Mouse (Mus musculus) embryonic fibroblast, embryonic 13.5 days (primary cell): ENCODE measurements around the gene Rad51. TPM values are rescaled to one million over a fixed set of nuclear protein-coding genes. Genes with fewer than 3 reads are reported as not detected.
A peak's percentile ranks its signal among the peaks of the same experiment; 100 is the strongest.

Experiments
- H3K27ac ChIP-seq: 2 replicates; pipeline ENCODE4 v1.5.1; 2012; ENCODE audit warnings: low read length, control low read depth, inconsistent platforms; ENCODE audit not compliant: insufficient read depth
- H3K4me1 ChIP-seq: 2 replicates; pipeline ENCODE4 v1.6.1; 2011; ENCODE audit warnings: low read length; ENCODE audit not compliant: control insufficient read depth, insufficient read depth
- H3K4me3 ChIP-seq: 2 replicates; pipeline ENCODE4 v1.5.1; 2011; ENCODE audit warnings: mild to moderate bottlenecking, control low read depth, low read length; ENCODE audit not compliant: insufficient read depth
- CTCF ChIP-seq: IDR thresholded peaks from 2 replicates; pipeline ENCODE4 v1.5.1; 2011; ENCODE audit warnings: mild to moderate bottlenecking, control low read depth, low read length, moderate library complexity, borderline replicate concordance; ENCODE audit not compliant: insufficient read depth
- POLR2A ChIP-seq: IDR thresholded peaks from 2 replicates; pipeline ENCODE4 v1.6.1; 2011; ENCODE audit warnings: low read depth, mild to moderate bottlenecking, control low read depth, low read length, moderate library complexity
- polyA plus RNA-seq: library from polyadenylated mRNA; stranded (reverse); fragments of >200 nt; gene quantifications from 2 replicates; pipeline ENCODE4 v1.2.4, GENCODE M21; 2011; ENCODE audit warnings: low read depth; ENCODE audit not compliant: missing spikeins, insufficient read length

Rad51 gene
- 21.6 and 31.6 TPM in 2 replicates for polyA plus RNA-seq

- TF ChIP-seq POLR2A (peak; percentile 95), CTCF (no peak)
Observed at GRCm38 (mm10) chr2:119112438-119113112, at the start of gene Rad51. Rad51 (plus strand) TSS chr2:119112793.

GRCm38 (mm10) chr2:119072397-119072796 is 40.2 kb upstream of the Rad51 start:
- Histone ChIP-seq H3K4me1 (no peaks in the 10 kb centered on the region), H3K27ac (no peak overlapping the region), H3K4me3 (no peak overlapping the region)
- TF ChIP-seq POLR2A (no peak), CTCF (no peak)

More at GRCm38 (mm10) chr2:119112438-119113112, at the start of gene Rad51:
- peak within 1 kb of the TSS; percentile 46 for H3K4me3 ChIP-seq
- peak within 1 kb of the TSS; percentile 81 for H3K27ac ChIP-seq
- H3K4me1 ChIP-seq = peaks cover 3% of the 10 kb centered on the region; the same call in 1 of the 2 replicates

- H3K4me3 ChIP-seq = no peak overlapping the region
- H3K27ac ChIP-seq = no peak overlapping the region
- no peak for TF ChIP-seq POLR2A
- no peak for TF ChIP-seq CTCF
- H3K4me1 ChIP-seq = no peaks in the 10 kb centered on the region
Observed at GRCm38 (mm10) chr2:119086156-119086555, 26.4 kb upstream of the Rad51 start.

GRCm38 (mm10) chr2:119101552-119101951 is 11.0 kb upstream of the Rad51 start:
- Histone ChIP-seq H3K4me3 (no peak overlapping the region), H3K27ac (no peak overlapping the region), H3K4me1 (peaks cover 2% of the 10 kb centered on the region; the same call in 1 of the 2 replicates)
- TF ChIP-seq CTCF = no peak
- TF ChIP-seq POLR2A = no peak

- Histone ChIP-seq H3K27ac (no peak overlapping the region), H3K4me1 (peaks cover 2% of the 10 kb centered on the region; the same call in 1 of the 2 replicates), H3K4me3 (no peak overlapping the region)
- TF ChIP-seq POLR2A (no peak), CTCF (no peak)
Observed at GRCm38 (mm10) chr2:119106583-119106982, 6.0 kb upstream of the Rad51 start.

GRCm38 (mm10) chr2:119108554-119108953 is 4.0 kb upstream of the Rad51 start:
- Histone ChIP-seq H3K27ac (no peak overlapping the region), H3K4me1 (peaks cover 2% of the 10 kb centered on the region; the same call in 1 of the 2 replicates), H3K4me3 (no peak overlapping the region)
- TF ChIP-seq CTCF = no peak
- no peak for TF ChIP-seq POLR2A

GRCm38 (mm10) chr2:119111060-119111459 is 1.5 kb upstream of the Rad51 start:
- H3K4me1 ChIP-seq = peaks cover 3% of the 10 kb centered on the region; the same call in 1 of the 2 replicates
- no peak overlapping the region for H3K27ac ChIP-seq
- H3K4me3 ChIP-seq = no peak overlapping the region
- TF ChIP-seq POLR2A (no peak), CTCF (no peak)

GRCm38 (mm10) chr2:119113121-119113925 is 730 bp downstream of the Rad51 start:
- Histone ChIP-seq H3K27ac (no peak overlapping the region), H3K4me1 (peaks cover 3% of the 10 kb centered on the region; the same call in 1 of the 2 replicates), H3K4me3 (peak overlapping the region; percentile 46)
- TF ChIP-seq CTCF = no peak
- TF ChIP-seq POLR2A = no peak

GRCm38 (mm10) chr2:119136346-119136898 is 23.8 kb downstream of the Rad51 start:
- Histone ChIP-seq H3K27ac (no peak overlapping the region), H3K4me3 (no peak overlapping the region), H3K4me1 (no peaks in the 10 kb centered on the region)
- TF ChIP-seq CTCF (no peak), POLR2A (no peak)

GRCm38 (mm10) chr2:119145199-119145598 is 32.6 kb downstream of the Rad51 start:
- Histone ChIP-seq H3K4me1 (no peaks in the 10 kb centered on the region), H3K27ac (no peak overlapping the region), H3K4me3 (no peak overlapping the region)
- TF ChIP-seq POLR2A (no peak), CTCF (peak; percentile 8; the same call in 1 of the 2 replicates)
